Mouse (Mus musculus): ENCODE results near the gene Frmd4b. TPM values are rescaled to one million over a fixed set of nuclear protein-coding genes. Genes with fewer than 3 reads are reported as not detected.

Frmd4b gene
- polyA plus RNA-seq, 1 experiment = 8.2 TPM

GRCm38 (mm10) chr6:97306351-97306750, 311.0 kb downstream of the Frmd4b start:
- Histone ChIP-seq H3K4me1 (replicated peaks; ENCODE audit: control insufficient read depth, insufficient read depth, low read length) (peaks cover 9% of the 10 kb centered on the region), H3K27ac (ENCODE audit: control insufficient read depth, insufficient read depth, low read length) (no peak overlapping the region), H3K4me3 (ENCODE audit: control insufficient read depth, insufficient read depth, low read length) (no peak overlapping the region), H3K27me3 (ENCODE audit: control insufficient read depth, insufficient read depth, low read length) (no peaks in the 10 kb centered on the region), H3K36me3 (ENCODE audit: control insufficient read depth, insufficient read depth, low read length) (no peaks in the 10 kb centered on the region)
- 98% methylated on average over 11 of the region's 11 CpGs for WGBS
- TF ChIP-seq CTCF (IDR thresholded peaks at IDR 0.05; ENCODE audit: borderline replicate concordance, control insufficient read depth, extremely low read depth, insufficient read depth, low read length, poor library complexity) (no peak), POLR2A (IDR thresholded peaks at IDR 0.05; ENCODE audit: control insufficient read depth, extremely low read depth, insufficient read depth, low read length, poor library complexity) (no peak)
- DNase-seq = no peak

- H3K36me3 ChIP-seq (ENCODE audit: control insufficient read depth, insufficient read depth, low read length) = no peaks in the 10 kb centered on the region
- DNase-seq = no peak
- TF ChIP-seq POLR2A (IDR thresholded peaks at IDR 0.05; ENCODE audit: control insufficient read depth, extremely low read depth, insufficient read depth, low read length, poor library complexity) = no peak
- no peak for TF ChIP-seq CTCF (IDR thresholded peaks at IDR 0.05; ENCODE audit: borderline replicate concordance, control insufficient read depth, extremely low read depth, insufficient read depth, low read length, poor library complexity)
- H3K4me3 ChIP-seq (ENCODE audit: control insufficient read depth, insufficient read depth, low read length) = no peak overlapping the region
- H3K4me1 ChIP-seq (replicated peaks; ENCODE audit: control insufficient read depth, insufficient read depth, low read length) = peaks cover 7% of the 10 kb centered on the region
- H3K27me3 ChIP-seq (ENCODE audit: control insufficient read depth, insufficient read depth, low read length) = no peaks in the 10 kb centered on the region
- WGBS = 94% methylated on average over 7 of the region's 7 CpGs
- no peak overlapping the region for H3K27ac ChIP-seq (ENCODE audit: control insufficient read depth, insufficient read depth, low read length)
These were observed 311.9 kb downstream of the Frmd4b start for GRCm38 (mm10) chr6:97305491-97305890.

- Histone ChIP-seq H3K4me3 (ENCODE audit: control insufficient read depth, insufficient read depth, low read length) (no peak overlapping the region), H3K27ac (ENCODE audit: control insufficient read depth, insufficient read depth, low read length) (no peak overlapping the region), H3K27me3 (ENCODE audit: control insufficient read depth, insufficient read depth, low read length) (no peaks in the 10 kb centered on the region), H3K36me3 (ENCODE audit: control insufficient read depth, insufficient read depth, low read length) (no peaks in the 10 kb centered on the region), H3K4me1 (replicated peaks; ENCODE audit: control insufficient read depth, insufficient read depth, low read length) (peaks cover 11% of the 10 kb centered on the region)
- no peak for DNase-seq
- TF ChIP-seq POLR2A (IDR thresholded peaks at IDR 0.05; ENCODE audit: control insufficient read depth, extremely low read depth, insufficient read depth, low read length, poor library complexity) = no peak
- TF ChIP-seq CTCF (IDR thresholded peaks at IDR 0.05; ENCODE audit: borderline replicate concordance, control insufficient read depth, extremely low read depth, insufficient read depth, low read length, poor library complexity) = no peak
- 72% methylated on average over 11 of the region's 11 CpGs for WGBS
These were observed 312.3 kb downstream of the Frmd4b start for GRCm38 (mm10) chr6:97305010-97305409.

GRCm38 (mm10) chr6:97303277-97304109, 313.8 kb downstream of the Frmd4b start:
- H3K27ac ChIP-seq (ENCODE audit: control insufficient read depth, insufficient read depth, low read length) = no peak overlapping the region
- no peak overlapping the region for H3K4me3 ChIP-seq (ENCODE audit: control insufficient read depth, insufficient read depth, low read length)
- no peaks in the 10 kb centered on the region for H3K36me3 ChIP-seq (ENCODE audit: control insufficient read depth, insufficient read depth, low read length)
- TF ChIP-seq CTCF (IDR thresholded peaks at IDR 0.05; ENCODE audit: borderline replicate concordance, control insufficient read depth, extremely low read depth, insufficient read depth, low read length, poor library complexity) (no peak), POLR2A (IDR thresholded peaks at IDR 0.05; ENCODE audit: control insufficient read depth, extremely low read depth, insufficient read depth, low read length, poor library complexity) (no peak)
- no peaks in the 10 kb centered on the region for H3K27me3 ChIP-seq (ENCODE audit: control insufficient read depth, insufficient read depth, low read length)
- 97% methylated on average over 9 of the region's 9 CpGs for WGBS
- peaks cover 14% of the 10 kb centered on the region for H3K4me1 ChIP-seq (replicated peaks; ENCODE audit: control insufficient read depth, insufficient read depth, low read length)
- DNase-seq = no peak

- peaks cover 14% of the 10 kb centered on the region for H3K4me1 ChIP-seq (replicated peaks; ENCODE audit: control insufficient read depth, insufficient read depth, low read length)
- no peaks in the 10 kb centered on the region for H3K27me3 ChIP-seq (ENCODE audit: control insufficient read depth, insufficient read depth, low read length)
- TF ChIP-seq POLR2A (IDR thresholded peaks at IDR 0.05; ENCODE audit: control insufficient read depth, extremely low read depth, insufficient read depth, low read length, poor library complexity) (no peak), CTCF (IDR thresholded peaks at IDR 0.05; ENCODE audit: borderline replicate concordance, control insufficient read depth, extremely low read depth, insufficient read depth, low read length, poor library complexity) (no peak)
- no peak for DNase-seq
- no peak overlapping the region for H3K27ac ChIP-seq (ENCODE audit: control insufficient read depth, insufficient read depth, low read length)
- H3K4me3 ChIP-seq (ENCODE audit: control insufficient read depth, insufficient read depth, low read length) = no peak overlapping the region
- 97% methylated on average over 7 of the region's 7 CpGs for WGBS
- no peaks in the 10 kb centered on the region for H3K36me3 ChIP-seq (ENCODE audit: control insufficient read depth, insufficient read depth, low read length)
These were observed 315.0 kb downstream of the Frmd4b start for GRCm38 (mm10) chr6:97302303-97302702.

- peaks cover 14% of the 10 kb centered on the region for H3K4me1 ChIP-seq (replicated peaks; ENCODE audit: control insufficient read depth, insufficient read depth, low read length)
- WGBS = 7% methylated on average over 6 of the region's 6 CpGs
- no peaks in the 10 kb centered on the region for H3K36me3 ChIP-seq (ENCODE audit: control insufficient read depth, insufficient read depth, low read length)
- H3K27ac ChIP-seq (ENCODE audit: control insufficient read depth, insufficient read depth, low read length) = no peak overlapping the region; the same call in 1 of the 2 replicates
- H3K27me3 ChIP-seq (ENCODE audit: control insufficient read depth, insufficient read depth, low read length) = no peaks in the 10 kb centered on the region
- TF ChIP-seq POLR2A (IDR thresholded peaks at IDR 0.05; ENCODE audit: control insufficient read depth, extremely low read depth, insufficient read depth, low read length, poor library complexity) (no peak), CTCF (IDR thresholded peaks at IDR 0.05; ENCODE audit: borderline replicate concordance, control insufficient read depth, extremely low read depth, insufficient read depth, low read length, poor library complexity) (no peak)
- DNase-seq = peak; percentile 20
- no peak overlapping the region for H3K4me3 ChIP-seq (ENCODE audit: control insufficient read depth, insufficient read depth, low read length)
These were observed 316.7 kb downstream of the Frmd4b start for GRCm38 (mm10) chr6:97300659-97301058.

Measured in thymus, adult 2 months (tissue).